Mouse (Mus musculus) brain, adult 2 months (tissue): ENCODE data around the gene Tspan2.
A peak's percentile ranks its signal among the peaks of the same experiment; 100 is the strongest.

Experiments used
- DNase-seq: peaks from one replicate; pipeline ENCODE4 v3.0.0; 2011; ENCODE audit warnings: low read depth, low spot score

Tspan2 gene

GRCm38 (mm10) chr3:102763713-102764400 lies 29.5 kb downstream of the Tspan2 start:
- DNase-seq = peak; percentile 84

- no peak for DNase-seq
Observed at GRCm38 (mm10) chr3:102764850-102765249, 30.5 kb downstream of the Tspan2 start.

- peak; percentile 85 for DNase-seq
Observed at GRCm38 (mm10) chr3:102773018-102773417, 38.7 kb downstream of the Tspan2 start.

- no peak for DNase-seq
Observed at GRCm38 (mm10) chr3:102782618-102783017, 48.3 kb downstream of the Tspan2 start, which contains the start of gene Tshb. Tshb (minus strand) TSS chr3:102782718.

GRCm38 (mm10) chr3:102787369-102787768 lies 53.0 kb downstream of the Tspan2 start:
- DNase-seq = no peak

GRCm38 (mm10) chr3:102803937-102804336 lies 69.6 kb downstream of the Tspan2 start:
- DNase-seq = peak; percentile 92

GRCm38 (mm10) chr3:102842386-102842785 lies 108.1 kb downstream of the Tspan2 start:
- DNase-seq = peak; percentile 3

- DNase-seq = no peak
Observed at GRCm38 (mm10) chr3:102848661-102849060, 114.3 kb downstream of the Tspan2 start.
